Mouse (Mus musculus): ENCODE measurements at regions not wholly inside any gene's neighbourhood (a gene's known extent, or its start where the extent isn't known, plus 50 kb on each side); places are given as distances from the start of the nearest gene placed in this dataset.

DNA sequence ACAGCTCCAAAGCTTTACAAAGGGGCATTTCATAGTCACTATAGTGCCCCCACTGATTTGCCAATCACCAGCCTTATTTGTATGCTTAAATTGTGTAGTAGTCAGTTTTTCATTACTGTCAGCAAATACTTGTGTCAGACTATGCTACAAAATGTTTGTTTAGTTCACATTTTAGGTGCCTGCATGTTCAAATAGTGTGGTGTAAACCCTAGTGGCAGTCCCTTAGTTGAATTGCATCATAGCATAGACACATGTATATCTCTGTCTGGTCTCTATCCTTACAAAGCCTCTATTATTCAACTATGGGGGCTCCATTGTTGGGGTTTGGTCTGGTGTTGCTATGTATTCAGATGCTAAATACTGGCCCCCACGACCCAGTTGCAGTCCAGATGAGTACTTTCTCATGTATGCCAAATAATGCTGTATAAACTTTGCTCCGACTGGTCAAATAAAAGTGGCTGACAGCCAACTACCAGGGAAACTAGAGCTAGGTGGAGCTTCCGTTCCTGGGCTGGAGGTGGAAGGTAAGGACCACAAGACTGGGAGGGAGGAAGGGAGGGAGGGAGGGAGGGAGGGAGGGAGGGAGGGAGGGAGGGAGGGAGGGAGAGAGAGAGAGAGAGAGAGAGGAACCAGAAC is 109.0 kb upstream of the C1qtnf3 start:
- no peak overlapping the region for H3K27ac ChIP-seq (replicated peaks; ENCODE audit: low read depth, low read length)
- WGBS, result 50% methylated on average over 3 of the region's 3 CpGs
- no peak for DNase-seq (ENCODE audit: low spot score)

GRCm38 (mm10) chr15:10846722-10847121 is 105.4 kb upstream of the C1qtnf3 start:
- Histone ChIP-seq H3K4me1 (ENCODE audit: control insufficient read depth, insufficient read depth, low read length) (no peaks in the 10 kb centered on the region), H3K27me3 (ENCODE audit: control insufficient read depth, insufficient read depth, low read length) (no peaks in the 10 kb centered on the region), H3K4me2 (ENCODE audit: low read depth, low read length) (no peak overlapping the region), H3K9me3 (replicated peaks; ENCODE audit: control insufficient read depth, low read length) (no peaks in the 10 kb centered on the region), H3K27ac (replicated peaks; ENCODE audit: low read depth, low read length) (no peak overlapping the region), H3K36me3 (replicated peaks; ENCODE audit: control insufficient read depth, insufficient read depth, low read depth, low read length) (no peaks in the 10 kb centered on the region), H3K9ac (replicated peaks; ENCODE audit: low read length) (no peak overlapping the region), H3K4me3 (ENCODE audit: low read depth, low read length) (no peak overlapping the region)
- ATAC-seq (replicated peaks; ENCODE audit: insufficient number of reproducible peaks, low FRiP score, low TSS enrichment, low read depth) (no peak), DNase-seq (ENCODE audit: low spot score) (no peak)
- 89% methylated on average over 4 of the region's 4 CpGs for WGBS

More for the DNA sequence above, 109.0 kb upstream of the C1qtnf3 start:
- ATAC-seq (replicated peaks; ENCODE audit: insufficient number of reproducible peaks, low FRiP score, low TSS enrichment, low read depth), result no peak
- no peaks in the 10 kb centered on the region for H3K27me3 ChIP-seq (ENCODE audit: control insufficient read depth, insufficient read depth, low read length)
- H3K4me1 ChIP-seq (ENCODE audit: control insufficient read depth, insufficient read depth, low read length), result no peaks in the 10 kb centered on the region
- no peak overlapping the region for H3K4me3 ChIP-seq (ENCODE audit: low read depth, low read length)
- no peak overlapping the region for H3K4me2 ChIP-seq (ENCODE audit: low read depth, low read length)
- no peaks in the 10 kb centered on the region for H3K9me3 ChIP-seq (replicated peaks; ENCODE audit: control insufficient read depth, low read length)
- H3K36me3 ChIP-seq (replicated peaks; ENCODE audit: control insufficient read depth, insufficient read depth, low read depth, low read length), result no peaks in the 10 kb centered on the region
- H3K9ac ChIP-seq (replicated peaks; ENCODE audit: low read length), result no peak overlapping the region

GRCm38 (mm10) chr15:10864004-10864775 is 87.9 kb upstream of the C1qtnf3 start:
- H3K36me3 ChIP-seq (replicated peaks; ENCODE audit: control insufficient read depth, insufficient read depth, low read depth, low read length), result no peaks in the 10 kb centered on the region
- WGBS, result 88% methylated on average over 7 of the region's 7 CpGs
- no peaks in the 10 kb centered on the region for H3K4me1 ChIP-seq (ENCODE audit: control insufficient read depth, insufficient read depth, low read length)
- no peak overlapping the region for H3K4me2 ChIP-seq (ENCODE audit: low read depth, low read length)
- no peak overlapping the region for H3K9ac ChIP-seq (replicated peaks; ENCODE audit: low read length)
- no peaks in the 10 kb centered on the region for H3K9me3 ChIP-seq (replicated peaks; ENCODE audit: control insufficient read depth, low read length)
- no peaks in the 10 kb centered on the region for H3K27me3 ChIP-seq (ENCODE audit: control insufficient read depth, insufficient read depth, low read length)
- H3K27ac ChIP-seq (replicated peaks; ENCODE audit: low read depth, low read length), result no peak overlapping the region
- DNase-seq (ENCODE audit: low spot score) (no peak), ATAC-seq (replicated peaks; ENCODE audit: insufficient number of reproducible peaks, low FRiP score, low TSS enrichment, low read depth) (no peak)
- no peak overlapping the region for H3K4me3 ChIP-seq (ENCODE audit: low read depth, low read length)

- no peaks in the 10 kb centered on the region for H3K36me3 ChIP-seq (replicated peaks; ENCODE audit: control insufficient read depth, insufficient read depth, low read depth, low read length)
- WGBS, result 76% methylated on average over 5 of the region's 5 CpGs
- no peaks in the 10 kb centered on the region for H3K9me3 ChIP-seq (replicated peaks; ENCODE audit: control insufficient read depth, low read length)
- no peak overlapping the region for H3K4me3 ChIP-seq (ENCODE audit: low read depth, low read length)
- no peaks in the 10 kb centered on the region for H3K4me1 ChIP-seq (ENCODE audit: control insufficient read depth, insufficient read depth, low read length)
- DNase-seq (ENCODE audit: low spot score) (no peak), ATAC-seq (replicated peaks; ENCODE audit: insufficient number of reproducible peaks, low FRiP score, low TSS enrichment, low read depth) (no peak)
- no peak overlapping the region for H3K9ac ChIP-seq (replicated peaks; ENCODE audit: low read length)
- no peaks in the 10 kb centered on the region for H3K27me3 ChIP-seq (ENCODE audit: control insufficient read depth, insufficient read depth, low read length)
- no peak overlapping the region for H3K27ac ChIP-seq (replicated peaks; ENCODE audit: low read depth, low read length)
- H3K4me2 ChIP-seq (ENCODE audit: low read depth, low read length), result no peak overlapping the region
Observed at GRCm38 (mm10) chr15:10865109-10865508, 87.0 kb upstream of the C1qtnf3 start.

- H3K4me2 ChIP-seq (ENCODE audit: low read depth, low read length), result no peak overlapping the region
- no peak overlapping the region for H3K4me3 ChIP-seq (ENCODE audit: low read depth, low read length)
- no peaks in the 10 kb centered on the region for H3K36me3 ChIP-seq (replicated peaks; ENCODE audit: control insufficient read depth, insufficient read depth, low read depth, low read length)
- no peak overlapping the region for H3K27ac ChIP-seq (replicated peaks; ENCODE audit: low read depth, low read length)
- H3K9ac ChIP-seq (replicated peaks; ENCODE audit: low read length), result no peak overlapping the region
- no peak for ATAC-seq (replicated peaks; ENCODE audit: insufficient number of reproducible peaks, low FRiP score, low TSS enrichment, low read depth)
- no peaks in the 10 kb centered on the region for H3K9me3 ChIP-seq (replicated peaks; ENCODE audit: control insufficient read depth, low read length)
- H3K27me3 ChIP-seq (ENCODE audit: control insufficient read depth, insufficient read depth, low read length), result no peaks in the 10 kb centered on the region
- H3K4me1 ChIP-seq (ENCODE audit: control insufficient read depth, insufficient read depth, low read length), result no peaks in the 10 kb centered on the region
- 79% methylated on average over 5 of the region's 5 CpGs for WGBS
- DNase-seq (ENCODE audit: low spot score), result no peak
Observed at GRCm38 (mm10) chr15:10866794-10867193, 85.3 kb upstream of the C1qtnf3 start.

GRCm38 (mm10) chr15:10868115-10868514 is 84.0 kb upstream of the C1qtnf3 start:
- Histone ChIP-seq H3K4me2 (ENCODE audit: low read depth, low read length) (no peak overlapping the region), H3K4me3 (ENCODE audit: low read depth, low read length) (no peak overlapping the region), H3K27me3 (ENCODE audit: control insufficient read depth, insufficient read depth, low read length) (no peaks in the 10 kb centered on the region), H3K27ac (replicated peaks; ENCODE audit: low read depth, low read length) (0 out of 2 replicates have a peak overlapping the region, but pooled peaks have one; percentile 10), H3K9ac (replicated peaks; ENCODE audit: low read length) (no peak overlapping the region), H3K36me3 (replicated peaks; ENCODE audit: control insufficient read depth, insufficient read depth, low read depth, low read length) (no peaks in the 10 kb centered on the region), H3K4me1 (ENCODE audit: control insufficient read depth, insufficient read depth, low read length) (no peaks in the 10 kb centered on the region), H3K9me3 (replicated peaks; ENCODE audit: control insufficient read depth, low read length) (no peaks in the 10 kb centered on the region)
- DNase-seq (ENCODE audit: low spot score), result no peak
- WGBS, result 89% methylated on average over 7 of the region's 7 CpGs
- ATAC-seq (replicated peaks; ENCODE audit: insufficient number of reproducible peaks, low FRiP score, low TSS enrichment, low read depth), result no peak

- no peaks in the 10 kb centered on the region for H3K27me3 ChIP-seq (ENCODE audit: control insufficient read depth, insufficient read depth, low read length)
- peak; percentile 74 for DNase-seq (ENCODE audit: low spot score)
- H3K36me3 ChIP-seq (replicated peaks; ENCODE audit: control insufficient read depth, insufficient read depth, low read depth, low read length), result no peaks in the 10 kb centered on the region
- H3K4me3 ChIP-seq (ENCODE audit: low read depth, low read length), result no peak overlapping the region
- 0 out of 2 replicates have a peak overlapping the region, but pooled peaks have one; percentile 10 for H3K27ac ChIP-seq (replicated peaks; ENCODE audit: low read depth, low read length)
- no peak overlapping the region for H3K9ac ChIP-seq (replicated peaks; ENCODE audit: low read length)
- 52% methylated on average over 14 of the region's 14 CpGs for WGBS
- no peaks in the 10 kb centered on the region for H3K9me3 ChIP-seq (replicated peaks; ENCODE audit: control insufficient read depth, low read length)
- peak; percentile 77 for ATAC-seq (replicated peaks; ENCODE audit: insufficient number of reproducible peaks, low FRiP score, low TSS enrichment, low read depth)
- H3K4me1 ChIP-seq (ENCODE audit: control insufficient read depth, insufficient read depth, low read length), result no peaks in the 10 kb centered on the region
- no peak overlapping the region for H3K4me2 ChIP-seq (ENCODE audit: low read depth, low read length)
Observed at GRCm38 (mm10) chr15:10868716-10869585, 83.2 kb upstream of the C1qtnf3 start.

All from embryonic facial prominence, embryonic 11.5 days (tissue).